Mouse (Mus musculus): ENCODE measurements around the gene Hivep3. TPM values are rescaled to one million over a fixed set of nuclear protein-coding genes. Genes with fewer than 3 reads are reported as not detected.
A peak's percentile ranks its signal among the peaks of the same experiment; 100 is the strongest.

Hivep3 gene
- polyA plus RNA-seq, 1 experiment, result 0.54 TPM

- TF ChIP-seq USF1 (IDR thresholded peaks at IDR 0.05; ENCODE audit: low read depth) (no peak), E2F4 (IDR thresholded peaks at IDR 0.05; ENCODE audit: insufficient read depth) (no peak), CEBPB (IDR thresholded peaks at IDR 0.05; ENCODE audit: insufficient read depth, poor library complexity, severe bottlenecking) (no peak), MAX (IDR thresholded peaks at IDR 0.05; ENCODE audit: low read depth) (no peak), POLR2A (IDR thresholded peaks at IDR 0.05; ENCODE audit: insufficient read length, low read depth) (no peak), MYOD1 (IDR thresholded peaks at IDR 0.05; ENCODE audit: control insufficient read depth in 1 of 3, insufficient read length in 2 of 3, low read depth in 2 of 3) (no peak), TCF3 (IDR thresholded peaks at IDR 0.05; ENCODE audit: insufficient read length, low read depth) (no peak), TCF12 (IDR thresholded peaks at IDR 0.05; ENCODE audit: insufficient read depth, poor library complexity, severe bottlenecking) (no peak)
- no peak overlapping the region for H3K4me3 ChIP-seq
Measured at GRCm38 (mm10) chr4:120082527-120082926, 348.9 kb downstream of the Hivep3 start.

GRCm38 (mm10) chr4:120083700-120084099, 350.1 kb downstream of the Hivep3 start:
- H3K36me3 ChIP-seq (ENCODE audit: control insufficient read depth, insufficient read depth), result no peaks in the 10 kb centered on the region
- no peaks in the 10 kb centered on the region for H3K27me3 ChIP-seq (ENCODE audit: control insufficient read depth, insufficient read depth, insufficient read length)
- no peaks in the 10 kb centered on the region for H3K79me2 ChIP-seq (ENCODE audit: control insufficient read depth, insufficient read depth)
- TF ChIP-seq TCF12 (IDR thresholded peaks at IDR 0.05; ENCODE audit: insufficient read depth, poor library complexity, severe bottlenecking), result no peak
- no peak overlapping the region for H3ac ChIP-seq (ENCODE audit: control insufficient read depth, insufficient read length)
- no peak overlapping the region for H3K4me2 ChIP-seq (ENCODE audit: low read depth)
- no peak overlapping the region for H3K4me3 ChIP-seq

More at GRCm38 (mm10) chr4:120082527-120082926, 348.9 kb downstream of the Hivep3 start:
- H3K27me3 ChIP-seq (ENCODE audit: control insufficient read depth, insufficient read depth, insufficient read length), result no peaks in the 10 kb centered on the region
- no peak overlapping the region for H3ac ChIP-seq (ENCODE audit: control insufficient read depth, insufficient read length)
- H3K79me2 ChIP-seq (ENCODE audit: control insufficient read depth, insufficient read depth), result no peaks in the 10 kb centered on the region
- H3K36me3 ChIP-seq (ENCODE audit: control insufficient read depth, insufficient read depth), result no peaks in the 10 kb centered on the region
- H3K4me2 ChIP-seq (ENCODE audit: low read depth), result no peak overlapping the region

- no peaks in the 10 kb centered on the region for H3K79me2 ChIP-seq (ENCODE audit: control insufficient read depth, insufficient read depth)
Measured at GRCm38 (mm10) chr4:120089536-120089935, 356.0 kb downstream of the Hivep3 start.

GRCm38 (mm10) chr4:120091997-120092783, 358.6 kb downstream of the Hivep3 start:
- TF ChIP-seq MYOG (IDR thresholded peaks at IDR 0.05; ENCODE audit: control insufficient read depth in 1 of 3, insufficient read depth in 1 of 3, insufficient read length in 2 of 3, low read depth in 2 of 3) (peak in 2 of 3 experiments; percentile 17 to 59), MAX (IDR thresholded peaks at IDR 0.05; ENCODE audit: low read depth) (no peak)
- Histone ChIP-seq H3ac (ENCODE audit: control insufficient read depth, insufficient read length) (no peak overlapping the region), H3K27me3 (ENCODE audit: control insufficient read depth, insufficient read depth, insufficient read length) (no peaks in the 10 kb centered on the region), H3K4me2 (ENCODE audit: low read depth) (no peak overlapping the region), H3K4me3 (no peak overlapping the region), H3K36me3 (ENCODE audit: control insufficient read depth, insufficient read depth) (no peaks in the 10 kb centered on the region), H3K79me2 (ENCODE audit: control insufficient read depth, insufficient read depth) (no peaks in the 10 kb centered on the region)

More at GRCm38 (mm10) chr4:120089536-120089935, 356.0 kb downstream of the Hivep3 start:
- TF ChIP-seq TCF3 (IDR thresholded peaks at IDR 0.05; ENCODE audit: insufficient read length, low read depth) (no peak), MAX (IDR thresholded peaks at IDR 0.05; ENCODE audit: low read depth) (no peak)
- Histone ChIP-seq H3K27me3 (ENCODE audit: control insufficient read depth, insufficient read depth, insufficient read length) (no peaks in the 10 kb centered on the region), H3K4me3 (no peak overlapping the region), H3K4me2 (ENCODE audit: low read depth) (no peak overlapping the region), H3K36me3 (ENCODE audit: control insufficient read depth, insufficient read depth) (no peaks in the 10 kb centered on the region), H3ac (ENCODE audit: control insufficient read depth, insufficient read length) (no peak overlapping the region)

GRCm38 (mm10) chr4:120096935-120097334, 363.4 kb downstream of the Hivep3 start:
- H3K4me3 ChIP-seq, result no peak overlapping the region
- no peak overlapping the region for H3K4me2 ChIP-seq (ENCODE audit: low read depth)
- H3K27me3 ChIP-seq (ENCODE audit: control insufficient read depth, insufficient read depth, insufficient read length), result no peaks in the 10 kb centered on the region
- no peak for TF ChIP-seq TCF3 (IDR thresholded peaks at IDR 0.05; ENCODE audit: insufficient read length, low read depth)
- TF ChIP-seq SRF (IDR thresholded peaks at IDR 0.05; ENCODE audit: control insufficient read depth, insufficient read length, low read depth), result no peak
- TF ChIP-seq REST (IDR thresholded peaks at IDR 0.05; ENCODE audit: insufficient read depth, insufficient read length), result no peak
- no peak for TF ChIP-seq MYOG (IDR thresholded peaks at IDR 0.05; ENCODE audit: control insufficient read depth in 1 of 3, insufficient read depth in 1 of 3, insufficient read length in 2 of 3, low read depth in 2 of 3)
- no peak for TF ChIP-seq E2F4 (IDR thresholded peaks at IDR 0.05; ENCODE audit: insufficient read depth)
- no peak for TF ChIP-seq CEBPB (IDR thresholded peaks at IDR 0.05; ENCODE audit: insufficient read depth, poor library complexity, severe bottlenecking)
- TF ChIP-seq MYOD1 (IDR thresholded peaks at IDR 0.05; ENCODE audit: control insufficient read depth in 1 of 3, insufficient read length in 2 of 3, low read depth in 2 of 3), result no peak
- no peak for TF ChIP-seq MAX (IDR thresholded peaks at IDR 0.05; ENCODE audit: low read depth)
- TF ChIP-seq POLR2A (IDR thresholded peaks at IDR 0.05; ENCODE audit: insufficient read length, low read depth), result no peak
- TF ChIP-seq TCF12 (IDR thresholded peaks at IDR 0.05; ENCODE audit: insufficient read depth, poor library complexity, severe bottlenecking), result no peak
- no peak for TF ChIP-seq USF1 (IDR thresholded peaks at IDR 0.05; ENCODE audit: low read depth)
- TF ChIP-seq POLR2AphosphoS2 (IDR thresholded peaks at IDR 0.05; ENCODE audit: insufficient read length, low read depth), result no peak
- no peak overlapping the region for H3ac ChIP-seq (ENCODE audit: control insufficient read depth, insufficient read length)
- no peaks in the 10 kb centered on the region for H3K36me3 ChIP-seq (ENCODE audit: control insufficient read depth, insufficient read depth)
- no peaks in the 10 kb centered on the region for H3K79me2 ChIP-seq (ENCODE audit: control insufficient read depth, insufficient read depth)

All from myocyte (in vitro differentiated cells).